Mouse (Mus musculus): ENCODE measurements at regions not wholly inside any gene's neighbourhood (a gene's known extent, or its start where the extent isn't known, plus 50 kb on each side); places are given as distances from the start of the nearest gene placed in this dataset.

DNA sequence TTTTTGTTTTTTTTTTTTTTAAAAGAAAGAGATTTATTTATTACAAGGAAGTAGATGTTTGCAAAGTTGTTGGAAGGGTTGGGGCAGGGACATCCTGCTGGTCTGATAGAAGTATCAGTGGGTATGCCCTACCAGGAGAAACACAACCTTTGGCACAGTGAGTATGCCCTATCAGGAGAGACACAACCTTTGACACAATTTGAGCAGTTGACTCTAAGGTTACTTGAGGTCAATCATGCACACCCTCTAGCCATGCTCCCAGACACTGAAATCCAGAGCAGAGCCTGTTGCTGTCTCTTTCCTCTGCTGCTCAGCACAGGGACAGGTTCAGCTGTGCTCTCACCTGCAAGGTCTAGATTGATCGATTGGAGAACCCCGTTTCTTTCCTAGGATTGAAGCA is 164.2 kb upstream of the Gjb5 start:
- no peak for DNase-seq (ENCODE audit: low spot score in 2 of 2)

DNA sequence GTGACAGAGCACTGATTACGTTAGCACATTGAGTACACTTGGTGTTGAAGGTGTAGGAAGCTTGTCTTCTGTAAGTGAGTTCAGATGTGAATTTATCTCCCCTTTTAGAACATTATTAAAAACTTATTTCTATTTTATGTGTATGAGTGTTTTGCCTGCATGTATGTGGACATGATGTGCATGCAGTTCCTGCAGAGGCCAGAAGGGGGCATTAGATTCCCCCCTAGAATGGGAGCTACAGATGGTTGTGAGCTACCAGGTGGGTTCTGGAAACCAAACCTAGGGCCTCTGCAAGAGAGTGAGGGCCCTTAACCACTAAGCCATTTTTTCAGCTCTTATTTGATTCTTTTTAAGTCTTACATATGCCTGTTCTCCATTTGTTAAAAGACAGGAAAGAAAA is 160.0 kb upstream of the Gjb5 start:
- no peak for DNase-seq (ENCODE audit: low spot score in 2 of 2)

DNA sequence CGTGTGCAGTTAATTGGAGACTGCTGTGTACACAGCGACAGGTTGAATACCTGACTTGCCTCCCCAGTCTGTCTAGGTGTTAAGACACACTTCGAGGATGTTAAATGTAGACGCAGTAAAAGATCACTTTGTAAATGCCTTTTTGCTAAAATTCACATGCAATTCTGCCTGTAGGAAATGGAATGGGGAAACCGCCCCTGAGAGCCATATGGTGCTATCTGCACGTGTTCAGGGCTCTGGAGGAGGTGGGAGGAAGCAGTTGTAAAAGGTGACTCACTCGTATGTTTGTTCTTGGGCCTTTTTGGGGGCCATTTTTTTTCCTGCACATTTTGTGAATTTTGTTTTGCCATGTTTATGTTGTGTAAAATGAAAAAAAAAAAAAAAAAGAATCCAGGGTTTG is 159.6 kb upstream of the Gjb5 start:
- no peak for DNase-seq (ENCODE audit: low spot score in 2 of 2)

DNA sequence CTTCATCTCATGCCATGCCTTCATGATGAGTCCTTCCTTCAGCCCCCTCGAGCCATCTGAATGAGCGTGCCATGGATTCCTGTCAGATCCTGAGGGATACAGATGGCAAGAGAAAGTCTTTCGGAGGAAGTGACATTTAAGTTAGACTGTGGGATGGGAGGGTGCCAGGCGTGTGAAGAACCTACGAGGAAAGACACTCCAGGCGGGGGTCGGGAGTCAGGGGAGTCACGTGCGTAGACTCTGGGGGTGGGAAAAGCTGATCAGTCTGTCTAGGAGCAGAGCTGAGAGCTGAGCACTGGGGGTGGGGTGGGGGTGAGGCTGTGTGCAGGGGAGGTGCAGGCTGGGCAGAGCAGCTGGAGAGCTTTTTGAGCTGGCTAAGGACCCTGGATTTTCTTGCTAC is 152.0 kb upstream of the Gjb5 start:
- DNase-seq (ENCODE audit: low spot score in 2 of 2), result no peak

DNA sequence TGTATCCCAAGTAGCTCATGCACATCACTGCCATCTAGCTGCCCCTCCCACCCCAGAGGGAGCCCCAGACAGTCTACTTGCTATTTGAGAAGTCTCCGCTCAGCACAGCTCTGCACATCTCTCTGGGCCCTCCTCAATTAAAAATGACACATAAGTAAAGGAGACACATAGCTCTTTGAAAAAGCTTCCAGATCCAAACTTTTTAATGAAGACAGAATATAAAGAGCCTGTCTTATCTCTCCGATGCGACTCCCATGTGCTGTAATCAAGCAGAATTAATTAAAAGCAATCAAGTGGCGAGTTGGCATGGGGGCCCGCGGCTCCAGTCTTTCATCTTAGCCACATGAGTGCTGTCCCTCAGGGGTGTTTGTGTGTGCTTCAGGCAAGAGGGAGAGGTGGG is 144.6 kb upstream of the Gjb5 start:
- DNase-seq (ENCODE audit: low spot score in 2 of 2), result no peak

DNA sequence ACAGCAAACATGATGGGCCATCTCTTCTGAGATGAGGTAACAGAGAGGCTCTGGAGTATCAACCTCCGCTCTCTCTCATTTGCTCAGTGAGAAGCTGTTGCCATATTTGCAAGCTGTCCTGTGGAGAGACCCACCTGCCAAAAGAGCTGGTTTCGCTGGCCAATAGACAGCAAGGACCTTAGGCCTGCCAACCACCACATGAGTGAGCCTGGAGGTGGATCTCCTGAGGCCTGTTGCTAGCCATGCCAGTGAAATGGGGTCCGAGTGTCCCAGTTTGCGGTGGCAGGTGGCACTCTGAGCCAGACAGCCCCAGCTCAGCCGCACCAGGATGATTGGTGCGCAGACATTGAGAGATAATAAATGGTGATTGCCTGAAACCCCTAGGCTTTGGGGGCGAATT is 143.9 kb upstream of the Gjb5 start:
- no peak for DNase-seq (ENCODE audit: low spot score in 2 of 2)

DNA sequence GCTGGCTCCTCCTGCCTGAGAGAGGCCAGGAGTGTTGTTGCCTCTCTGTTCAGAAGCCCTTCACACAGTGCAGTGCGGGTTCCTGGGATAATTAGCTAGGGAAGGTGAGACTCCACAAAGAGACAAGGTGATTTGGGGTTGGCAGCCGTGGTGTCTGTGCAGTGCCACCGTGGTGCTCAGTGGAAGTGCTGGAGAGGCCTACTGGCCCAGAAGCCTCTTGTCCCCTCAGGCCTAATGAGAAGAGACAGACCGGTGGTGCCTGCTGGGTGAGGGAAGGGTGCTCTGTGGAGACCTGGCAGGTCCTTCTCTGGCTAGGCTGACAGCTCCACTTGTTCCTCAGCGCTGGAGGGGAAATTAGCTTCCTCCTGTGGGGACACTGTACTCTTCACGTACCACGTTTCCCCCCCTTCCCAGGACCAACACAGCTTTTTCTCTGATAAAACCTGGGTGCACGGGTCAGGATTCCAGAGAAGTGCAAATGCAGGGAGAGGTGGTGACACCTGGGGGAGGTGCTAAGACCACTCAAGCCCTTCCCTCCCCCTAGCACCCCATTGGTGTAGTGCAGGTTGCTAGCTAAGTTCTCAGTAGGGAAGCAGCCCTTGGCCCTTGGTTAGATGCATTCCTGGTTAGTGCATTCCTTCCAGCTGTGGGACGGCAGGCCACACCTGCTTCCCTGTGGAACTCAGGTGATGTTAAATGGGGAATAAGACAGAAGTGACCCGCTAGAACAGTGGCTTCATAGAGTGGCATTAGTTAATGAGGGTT is 129.2 kb upstream of the Gjb5 start:
- no peak for DNase-seq (ENCODE audit: low spot score in 2 of 2)

DNA sequence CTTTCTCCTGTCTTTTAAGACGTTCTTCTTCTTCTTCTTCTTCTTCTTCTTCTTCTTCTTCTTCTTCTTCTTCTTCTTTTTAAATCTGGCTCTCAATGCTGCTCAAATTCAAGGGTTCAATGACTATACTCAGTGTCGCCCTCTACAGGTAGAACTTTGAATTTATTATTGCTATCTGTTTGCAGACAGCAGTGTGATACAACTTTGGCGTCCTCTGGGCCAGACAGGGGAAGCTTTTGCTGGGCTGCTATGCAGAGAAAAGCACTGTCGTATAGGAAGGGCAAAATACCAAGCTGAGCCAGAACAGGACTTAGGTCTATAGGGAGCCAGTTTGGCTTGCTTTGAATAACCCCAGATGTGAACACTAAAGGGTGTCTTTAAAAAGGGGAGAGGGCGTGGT is 127.3 kb upstream of the Gjb5 start:
- DNase-seq (ENCODE audit: low spot score in 2 of 2), result no peak

DNA sequence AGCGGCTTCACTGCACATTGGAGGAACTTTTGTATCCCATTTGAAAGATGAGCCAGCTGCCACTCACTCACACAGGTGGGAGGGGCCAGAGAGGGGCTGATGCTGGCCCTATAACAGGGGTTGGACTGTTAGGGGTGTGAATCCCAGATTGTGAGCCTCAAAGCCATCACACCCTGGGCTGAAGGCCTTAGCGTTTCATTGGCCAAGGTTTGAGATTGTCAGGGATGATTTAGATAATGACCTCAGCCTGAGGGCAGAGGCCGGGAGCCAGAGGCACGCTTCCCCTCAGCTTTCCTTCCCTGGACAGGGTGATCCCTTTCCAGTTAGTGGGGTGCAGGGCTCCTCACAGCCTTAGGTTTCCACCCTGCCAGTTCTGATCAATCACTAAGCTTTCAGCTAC is 124.5 kb upstream of the Gjb5 start:
- no peak for DNase-seq (ENCODE audit: low spot score in 2 of 2)

DNA sequence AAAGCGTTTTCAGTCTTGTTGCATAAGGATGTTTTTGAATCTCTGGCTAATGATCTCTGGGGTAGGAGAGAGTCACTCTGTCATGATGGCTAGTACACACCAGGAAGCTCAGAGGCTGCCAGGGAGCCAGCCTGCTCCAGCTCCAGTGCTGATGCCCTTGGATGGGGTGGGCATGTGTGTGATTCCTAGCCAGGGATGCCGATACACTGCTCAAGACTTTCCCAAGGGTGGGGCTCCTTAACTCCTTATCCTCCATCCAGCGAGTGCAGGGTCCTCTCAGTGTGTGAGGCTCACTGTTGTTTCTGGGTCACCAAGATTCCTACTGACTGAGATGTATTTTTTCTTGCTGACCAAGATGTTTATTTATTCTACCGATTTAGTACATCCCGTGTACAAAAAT is 122.4 kb upstream of the Gjb5 start:
- DNase-seq (ENCODE audit: low spot score in 2 of 2), result no peak

DNA sequence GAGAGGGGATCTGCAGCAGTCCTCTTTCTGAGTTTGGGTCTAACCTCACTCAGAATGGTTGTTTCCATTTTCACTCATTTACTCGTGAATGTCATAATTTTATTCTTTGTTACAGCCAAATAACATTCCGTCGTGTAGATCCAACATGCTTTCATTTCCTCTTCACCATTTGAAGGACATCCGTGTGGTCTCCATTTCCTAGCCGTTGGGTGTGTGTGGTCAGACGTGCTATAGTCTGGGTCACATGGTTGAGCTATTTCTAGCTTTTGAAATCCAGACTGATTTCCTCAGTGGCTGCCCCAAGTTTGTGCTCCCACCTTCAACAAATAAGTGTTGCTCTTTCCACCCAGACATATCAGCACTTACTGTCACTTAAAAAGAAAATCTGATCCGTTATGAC is 111.9 kb upstream of the Gjb5 start:
- DNase-seq (ENCODE audit: low spot score in 2 of 2), result no peak

DNA sequence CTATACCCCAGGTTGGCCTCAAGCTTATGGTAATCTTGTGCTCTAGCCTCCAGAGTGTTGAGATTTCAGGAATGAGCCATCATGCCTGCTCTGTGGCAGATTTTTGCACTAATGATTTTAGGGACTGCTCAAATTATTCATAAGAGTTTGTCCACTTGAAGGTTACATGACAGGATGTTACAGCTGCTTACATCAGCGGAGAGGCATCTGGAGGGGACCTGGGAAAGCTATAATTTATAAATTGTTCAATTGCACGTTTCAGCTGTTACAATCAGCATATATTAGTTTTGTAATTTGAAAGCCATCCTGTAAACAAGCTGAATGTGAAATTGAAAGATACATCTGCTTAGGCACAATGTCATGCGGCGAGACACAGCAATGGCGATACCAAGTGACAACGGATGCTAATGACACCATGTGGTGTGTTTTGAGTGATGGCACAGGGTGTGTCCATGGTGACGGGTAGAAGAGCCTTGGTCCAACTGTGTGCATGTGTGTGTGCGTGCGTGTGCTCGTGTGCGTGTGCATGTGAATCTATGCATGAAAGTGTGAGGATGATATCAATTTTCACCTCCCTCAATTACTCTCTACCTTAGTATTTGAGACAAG is 96.6 kb upstream of the Gjb5 start:
- DNase-seq (ENCODE audit: low spot score in 2 of 2), result no peak

DNA sequence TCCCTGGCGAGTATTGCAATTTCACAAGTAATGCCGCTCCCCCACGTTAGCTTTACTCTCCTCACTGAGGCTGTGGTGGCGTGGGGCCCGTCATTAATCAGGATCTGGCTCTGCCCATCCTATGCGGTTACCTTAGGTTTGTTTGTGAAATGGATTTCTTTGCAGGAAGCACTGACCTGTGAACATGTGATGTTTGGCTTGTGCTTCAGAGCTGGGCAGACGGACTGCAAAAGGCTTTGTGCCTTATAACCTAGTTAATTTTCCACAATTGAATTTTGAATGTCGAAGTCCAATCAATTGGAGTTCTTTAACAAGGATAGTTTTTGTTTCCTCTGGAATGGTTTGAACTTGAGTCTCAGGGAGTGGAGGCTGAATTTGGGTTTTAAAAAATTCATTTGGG is 94.1 kb upstream of the Gjb5 start:
- DNase-seq (ENCODE audit: low spot score in 2 of 2), result no peak

DNA sequence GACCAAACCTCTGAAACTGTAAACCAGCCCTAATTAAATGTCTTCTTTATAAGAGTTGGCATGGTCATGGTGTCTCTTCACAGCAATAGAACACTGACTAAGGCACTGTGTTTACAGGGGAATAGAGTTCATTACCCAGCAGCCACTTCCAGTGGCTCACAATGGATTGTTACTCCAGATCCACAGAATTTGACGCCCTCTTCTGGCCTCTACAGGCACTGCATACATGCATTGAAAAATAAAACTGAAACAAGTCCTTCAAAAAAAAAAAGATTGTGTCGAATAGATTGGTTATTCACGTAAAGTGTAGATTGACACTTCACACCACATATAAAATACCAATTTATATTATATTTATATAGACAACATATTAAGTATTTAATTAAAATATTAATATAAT is 87.3 kb upstream of the Gjb5 start:
- DNase-seq (ENCODE audit: low spot score in 2 of 2), result no peak

DNA sequence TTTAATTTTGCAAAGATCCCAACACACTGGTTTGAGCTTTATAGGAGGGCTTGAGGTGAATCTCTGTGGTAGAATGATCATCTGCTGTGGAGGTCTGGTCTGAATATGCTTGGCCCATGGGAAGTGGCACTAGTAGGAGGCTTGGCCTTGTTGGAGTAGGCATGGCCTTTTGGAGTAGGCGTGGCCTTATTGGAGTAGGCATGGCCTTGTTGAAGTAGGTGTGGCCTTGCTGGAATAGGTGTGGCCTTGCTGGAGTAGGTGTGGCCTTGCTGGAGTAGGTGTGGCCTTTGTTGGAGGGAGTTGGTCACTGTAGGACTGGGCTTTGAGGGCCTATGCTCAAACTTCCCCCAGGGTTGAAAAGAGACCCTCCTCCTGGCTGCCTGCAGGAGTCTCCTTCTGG is 86.1 kb upstream of the Gjb5 start:
- DNase-seq (ENCODE audit: low spot score in 2 of 2), result no peak

DNA sequence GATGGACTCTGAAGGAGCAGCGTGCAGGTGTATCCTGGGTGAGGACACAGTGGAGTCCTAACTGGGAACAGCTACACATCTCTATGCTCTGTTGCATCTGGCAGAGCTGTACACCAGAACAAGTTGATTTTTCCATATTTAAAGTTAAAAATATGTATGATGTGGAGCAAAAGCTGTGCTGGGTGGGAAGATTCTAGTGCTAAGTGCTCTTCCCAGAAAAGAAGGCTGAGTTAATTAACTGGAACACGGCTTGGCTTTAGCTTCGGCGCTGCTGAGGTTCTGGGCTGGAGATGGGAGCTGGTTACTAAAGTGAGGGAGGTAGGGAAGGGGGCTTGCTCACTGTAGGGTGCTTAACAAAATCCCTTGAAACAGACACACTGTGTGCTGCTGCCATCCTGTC is 84.0 kb upstream of the Gjb5 start:
- no peak for DNase-seq (ENCODE audit: low spot score in 2 of 2)

DNA sequence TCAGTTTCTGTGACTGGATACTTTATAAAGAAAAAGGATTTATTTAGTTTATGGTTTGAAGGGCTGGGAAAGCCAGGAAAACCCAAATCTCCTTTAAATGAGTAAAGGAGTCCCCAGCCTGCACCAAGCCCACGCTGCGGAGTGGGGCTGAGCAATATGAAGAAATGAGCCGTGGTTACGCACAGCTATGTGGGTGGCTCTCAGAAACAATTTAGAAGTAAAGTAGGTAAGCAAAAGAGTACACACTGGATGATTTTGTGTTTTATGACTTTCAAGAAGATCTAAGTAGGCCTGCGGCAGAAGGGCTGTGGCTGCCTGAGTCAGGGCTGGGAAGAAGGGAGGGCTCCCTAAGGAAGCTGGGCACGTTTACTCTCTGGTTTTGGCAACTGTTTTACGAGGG is 82.6 kb upstream of the Gjb5 start:
- no peak for DNase-seq (ENCODE audit: low spot score in 2 of 2)

DNA sequence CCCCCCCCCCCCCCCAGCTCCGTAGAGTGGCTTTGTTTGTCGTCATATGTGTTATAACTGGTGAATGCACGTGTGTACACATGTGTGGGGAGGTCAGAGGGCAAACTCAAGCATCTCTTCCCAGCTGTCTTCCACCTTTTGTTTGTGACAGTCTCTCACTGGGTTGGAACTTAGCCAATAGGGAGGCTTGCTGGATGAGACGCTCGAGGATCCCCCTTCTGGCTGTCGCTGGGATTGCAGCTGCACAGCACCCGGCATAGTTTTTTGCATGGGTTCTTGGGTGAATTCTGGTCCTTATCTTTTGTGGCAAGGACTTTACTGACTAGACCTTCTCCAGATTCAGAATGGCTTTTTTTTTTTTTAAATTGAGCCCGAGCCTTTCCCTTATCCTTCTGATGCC is 77.1 kb upstream of the Gjb5 start:
- peak; percentile 13 to 31 for DNase-seq (ENCODE audit: low spot score in 2 of 2)

DNA sequence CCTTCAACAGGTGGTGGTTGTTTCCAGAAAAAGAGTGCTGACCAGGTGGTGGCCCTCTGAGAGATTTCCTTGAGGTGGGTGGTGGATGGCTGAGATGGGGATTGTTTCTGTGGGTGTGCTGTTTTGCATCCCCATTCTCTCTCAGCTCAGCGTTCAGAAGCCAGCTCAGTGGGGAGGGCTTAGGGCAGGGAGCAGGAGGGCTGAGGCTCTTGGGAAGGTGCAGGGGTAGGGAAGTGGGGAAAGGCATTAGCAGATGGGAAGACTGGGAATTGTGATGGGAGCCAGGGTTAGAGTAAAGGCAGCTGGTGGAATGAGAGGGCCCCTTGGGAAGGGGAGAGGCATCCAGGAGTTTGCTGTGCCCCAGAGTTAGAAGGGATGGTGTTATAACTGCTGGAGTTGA is 72.3 kb upstream of the Gjb5 start:
- DNase-seq (ENCODE audit: low spot score in 2 of 2), result no peak

DNA sequence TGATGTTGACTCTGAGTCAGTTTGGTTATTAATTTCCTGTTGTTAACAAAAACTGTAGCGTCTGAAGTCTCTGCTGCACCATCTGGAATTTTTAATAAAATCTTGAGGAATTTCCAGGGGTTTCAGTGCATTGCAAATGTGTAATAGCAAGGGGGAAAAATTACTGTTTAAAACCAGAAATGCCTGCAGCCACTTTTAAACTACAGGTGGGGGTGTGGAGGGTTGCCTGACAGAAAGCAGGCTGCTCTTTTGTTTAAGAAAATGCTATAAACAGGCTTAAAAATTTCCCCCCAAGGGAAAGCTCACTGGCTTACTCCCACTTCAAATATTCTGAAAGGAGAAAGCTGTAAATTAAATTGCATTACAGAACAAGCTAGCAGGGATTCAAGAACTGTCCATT is 71.8 kb upstream of the Gjb5 start:
- DNase-seq (ENCODE audit: low spot score in 2 of 2), result no peak

DNA sequence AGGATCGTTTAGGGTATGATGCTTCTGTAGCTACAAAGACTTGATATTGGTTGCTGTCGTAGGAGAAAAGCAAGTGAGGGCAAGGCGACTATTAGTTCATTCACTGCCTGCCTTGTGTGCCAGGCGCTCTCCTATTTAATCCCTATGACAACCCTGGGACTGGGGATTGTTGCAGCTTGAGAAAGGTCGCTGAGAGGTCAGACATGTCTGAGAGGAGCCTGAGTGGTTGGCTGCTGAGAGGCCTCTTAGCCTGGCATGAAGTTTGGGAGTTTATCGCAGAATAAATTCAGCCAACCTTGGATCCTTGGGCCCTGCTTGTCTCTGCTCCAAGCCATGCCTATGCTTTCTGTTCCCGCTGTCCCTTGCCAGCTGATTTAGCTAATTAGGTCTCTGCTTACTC is 65.9 kb upstream of the Gjb5 start:
- no peak for DNase-seq (ENCODE audit: low spot score in 2 of 2)

DNA sequence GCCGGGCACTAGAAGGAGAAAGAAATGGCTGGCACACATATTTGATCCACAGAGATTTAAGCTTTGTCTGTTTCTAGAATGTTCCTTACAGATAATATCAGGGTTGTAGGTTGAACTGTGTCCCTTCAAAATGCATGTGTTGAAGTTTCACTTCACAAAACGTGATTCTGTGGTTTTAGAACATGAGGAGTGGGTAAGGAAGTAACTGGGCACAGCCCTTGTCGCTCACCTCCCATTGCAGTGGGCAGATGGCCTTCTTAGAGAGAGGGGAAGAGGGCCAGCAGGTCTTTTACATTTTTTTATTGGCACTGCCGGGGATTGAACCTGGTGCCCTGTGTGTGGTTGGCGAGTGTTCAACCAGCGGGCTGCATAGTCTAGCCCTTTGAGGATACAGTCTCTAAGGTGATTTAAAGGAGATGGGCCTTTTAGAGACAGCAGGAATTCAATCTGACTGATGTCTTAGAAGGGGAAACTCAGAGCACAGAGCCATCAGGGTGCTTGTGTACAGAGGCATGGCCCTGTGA is 64.0 kb upstream of the Gjb5 start:
- no peak for DNase-seq (ENCODE audit: low spot score in 2 of 2)

DNA sequence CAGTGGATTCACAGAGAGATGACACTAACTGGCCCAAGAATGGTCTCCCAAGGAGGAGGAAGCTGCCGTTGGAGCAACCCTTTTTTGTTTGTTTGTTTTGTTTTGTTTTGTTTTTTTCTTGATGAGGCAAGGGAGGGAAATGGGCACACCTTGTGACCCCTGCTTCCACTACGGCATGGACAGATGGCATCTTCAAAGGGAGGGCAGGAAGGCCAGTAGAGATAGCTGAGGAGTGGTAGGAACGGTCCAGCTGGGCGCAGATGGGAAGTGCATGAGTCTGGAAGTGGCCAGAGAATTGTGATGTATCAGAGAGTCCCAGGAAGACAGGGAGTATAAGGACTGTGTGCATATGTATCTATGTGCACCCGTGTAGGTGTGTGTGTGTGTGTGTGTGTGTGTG is 63.1 kb upstream of the Gjb5 start:
- DNase-seq (ENCODE audit: low spot score in 2 of 2), result no peak

DNA sequence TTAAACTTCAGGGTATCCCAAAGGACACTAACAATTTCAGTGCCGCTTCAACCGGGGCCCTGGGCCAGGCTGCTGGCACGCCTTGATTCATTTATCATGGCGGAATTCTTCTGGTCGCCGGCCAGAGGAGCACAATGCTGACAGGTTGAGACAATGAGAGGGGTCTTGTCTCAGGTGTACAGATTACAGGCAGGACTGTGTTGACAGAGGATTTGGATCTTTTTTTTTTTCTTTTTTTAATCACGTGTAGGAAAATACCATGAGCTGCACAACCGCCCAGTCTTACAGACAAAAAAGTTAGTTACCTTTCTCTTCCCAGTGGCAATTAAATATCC is 61.8 kb upstream of the Gjb5 start:
- DNase-seq (ENCODE audit: low spot score in 2 of 2), result peak in 1 of 2 experiments; percentile 3

All from urinary bladder, postnatal 36 days (tissue).